Mouse (Mus musculus) gonadal fat pad, adult 2 months (tissue): ENCODE results near the gene Abi3. TPM values are rescaled to one million over a fixed set of nuclear protein-coding genes. Genes with fewer than 3 reads are reported as not detected.
"Not testable (repeated sequence)": the region's sequence is repeated elsewhere in the genome, so short reads cannot be mapped to it uniquely, and the experiment has no call there.

Experiments used
- DNase-seq: peaks from one replicate; pipeline ENCODE4 v3.0.0-alpha.2; 2012; ENCODE audit warnings: low read depth
- polyA plus RNA-seq: library from polyadenylated mRNA; depleted of rRNA; stranded (reverse); fragments of >200 nt; gene quantifications from 2 replicates; pipeline ENCODE4 v1.2.3, GENCODE M21; 2012; rRNA removed

Gene Abi3
- 12.4 and 17.7 TPM in 2 replicates for polyA plus RNA-seq

DNA sequence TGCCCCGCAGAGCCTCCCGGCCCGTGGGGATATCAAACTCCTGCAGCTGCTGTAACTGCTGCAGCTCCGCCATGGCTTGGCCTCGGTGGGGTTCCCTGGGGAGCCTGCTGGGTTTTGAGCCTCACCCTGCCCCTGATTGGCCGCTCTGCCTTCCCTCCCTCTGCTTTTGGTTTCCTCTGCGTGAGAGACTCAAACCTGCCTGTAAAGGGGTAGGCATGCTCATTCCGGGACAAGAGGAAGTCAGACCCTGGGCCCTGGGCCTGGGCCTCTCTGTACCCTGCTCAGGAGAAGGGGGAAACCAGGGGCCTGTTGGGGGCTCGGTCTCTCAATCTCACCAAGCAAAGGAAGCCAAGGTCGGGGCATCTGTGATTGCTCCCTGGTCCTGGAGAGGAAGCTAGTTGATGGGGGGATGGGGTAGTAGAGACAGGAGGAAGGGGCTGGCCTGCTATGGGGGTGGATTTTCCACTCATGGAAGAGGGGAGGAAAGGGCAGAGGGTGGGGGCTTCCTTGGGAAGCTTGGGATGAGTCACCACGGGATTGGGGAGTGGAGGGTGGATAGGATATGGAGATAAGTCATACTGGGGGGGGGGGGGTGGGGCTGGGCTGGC is at the start of gene Abi3:
Gene Abi3, minus strand, starts transcription at position 403 of the 608 bp plus-strand sequence.
- no peak for DNase-seq

GRCm38 (mm10) chr11:95890462-95891051 is 48.3 kb upstream of the Abi3 start:
- no peak for DNase-seq

DNA sequence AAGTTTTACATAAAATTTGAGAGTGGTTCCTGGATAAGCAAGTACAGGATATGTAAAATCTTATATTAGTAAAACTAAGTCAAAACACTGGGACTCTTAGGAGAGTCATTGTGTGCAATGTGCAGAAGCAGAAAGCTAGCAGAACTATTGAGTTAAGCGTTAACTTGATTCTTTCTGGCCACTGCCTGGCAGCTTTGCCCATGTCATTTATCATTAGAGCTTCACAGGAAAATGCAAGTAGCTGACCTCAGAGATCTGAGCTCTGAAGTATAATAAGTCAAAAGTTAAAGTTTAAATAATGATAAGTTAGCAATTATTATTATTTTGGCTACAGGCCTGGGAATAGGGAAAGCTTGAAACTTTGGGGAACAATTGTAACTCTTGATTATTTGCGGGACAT is 37.6 kb upstream of the Abi3 start:
- DNase-seq = not testable (repeated sequence)

DNA sequence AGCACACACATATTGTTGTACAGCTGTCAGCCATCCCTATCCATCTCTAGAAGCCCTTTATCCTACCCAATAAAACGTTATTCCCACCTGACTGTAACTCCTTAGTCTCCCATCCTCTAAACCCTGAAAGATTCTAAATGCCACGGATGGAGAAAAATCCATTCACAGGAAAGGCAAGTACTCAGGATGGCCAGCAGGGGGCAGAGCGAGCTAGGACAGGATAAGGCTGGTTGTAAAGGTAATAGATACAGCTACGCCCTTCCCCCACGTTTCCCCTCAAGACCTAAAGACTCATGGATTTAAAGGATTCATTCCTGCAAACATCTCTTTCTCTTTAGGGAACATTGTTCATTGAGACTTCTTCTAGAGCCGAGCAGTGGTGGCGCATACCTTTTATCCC is 34.0 kb upstream of the Abi3 start:
- no peak for DNase-seq

- DNase-seq = no peak
Observed at GRCm38 (mm10) chr11:95875804-95876203, 33.5 kb upstream of the Abi3 start.

- DNase-seq = no peak
Observed at GRCm38 (mm10) chr11:95869918-95870470, 27.7 kb upstream of the Abi3 start.

- no peak for DNase-seq
Observed at GRCm38 (mm10) chr11:95869442-95869841, 27.2 kb upstream of the Abi3 start.

DNA sequence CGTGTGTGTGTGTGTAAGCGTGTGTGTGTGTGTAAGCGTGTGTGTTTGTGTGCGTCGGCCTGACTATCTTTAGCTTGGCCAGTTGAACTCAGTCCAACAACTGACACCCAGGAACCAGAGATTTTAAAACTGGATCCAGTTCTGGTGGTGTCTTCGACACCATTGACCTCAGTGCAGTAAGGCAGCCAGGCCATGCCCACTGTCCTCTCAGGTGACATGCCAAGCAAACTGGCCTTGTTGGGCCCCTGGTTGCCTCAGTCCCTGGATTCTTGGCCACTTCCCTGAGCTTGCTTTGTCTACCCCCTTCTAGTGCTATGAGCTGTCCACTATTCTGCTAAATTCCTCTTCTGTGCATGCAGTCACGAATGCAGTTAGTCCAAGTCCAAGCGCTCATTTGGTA is 19.1 kb upstream of the Abi3 start:
- DNase-seq = no peak

GRCm38 (mm10) chr11:95860071-95860490 is 17.8 kb upstream of the Abi3 start:
- DNase-seq = no peak

GRCm38 (mm10) chr11:95859468-95859855 is 17.2 kb upstream of the Abi3 start:
- peak; percentile 14 for DNase-seq

DNA sequence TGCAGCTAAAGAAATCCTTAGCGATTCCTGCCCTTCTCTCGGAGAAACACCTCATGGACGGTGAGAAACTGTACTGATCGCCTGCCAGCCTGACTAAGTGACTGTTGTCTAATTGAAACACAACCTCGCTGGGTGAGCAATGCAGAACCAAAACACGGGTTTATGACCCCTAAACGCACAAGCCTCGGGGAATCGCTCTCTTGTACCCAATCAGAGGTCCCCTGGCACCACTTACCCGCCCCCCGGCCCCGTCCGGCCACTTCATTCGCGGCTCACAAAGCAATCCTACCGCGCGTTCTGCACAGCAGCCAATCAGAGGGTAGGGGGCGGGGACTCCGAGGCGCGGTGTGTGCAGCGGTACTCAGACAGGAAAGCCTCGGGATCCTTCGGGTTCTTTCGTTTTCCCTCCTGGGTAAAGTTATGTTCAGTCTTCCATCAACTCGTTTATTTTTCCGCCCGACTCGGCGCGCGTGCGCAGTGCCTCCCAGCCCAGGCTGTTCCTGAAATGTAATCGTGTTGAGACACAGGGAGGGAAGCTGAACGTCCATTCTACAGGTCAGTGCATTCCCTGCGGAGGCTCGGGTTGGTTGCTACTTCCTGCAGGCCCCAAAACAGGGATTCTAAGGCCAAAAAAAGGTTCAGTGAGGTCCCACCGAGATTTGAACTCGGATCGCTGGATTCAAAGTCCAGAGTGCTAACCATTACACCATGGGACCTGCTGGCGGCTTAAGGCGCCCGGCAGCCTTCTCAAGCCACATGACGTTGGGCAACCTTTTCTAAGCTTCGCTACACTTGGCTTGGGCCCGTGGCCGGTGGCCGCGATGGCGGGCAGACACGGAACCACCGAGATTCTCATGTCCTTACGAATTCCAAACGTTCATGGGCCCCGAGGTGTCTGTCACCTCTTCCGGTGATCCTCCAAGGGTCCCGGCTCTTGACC is 16.5 kb upstream of the Abi3 start:
- peak; percentile 80 for DNase-seq

DNA sequence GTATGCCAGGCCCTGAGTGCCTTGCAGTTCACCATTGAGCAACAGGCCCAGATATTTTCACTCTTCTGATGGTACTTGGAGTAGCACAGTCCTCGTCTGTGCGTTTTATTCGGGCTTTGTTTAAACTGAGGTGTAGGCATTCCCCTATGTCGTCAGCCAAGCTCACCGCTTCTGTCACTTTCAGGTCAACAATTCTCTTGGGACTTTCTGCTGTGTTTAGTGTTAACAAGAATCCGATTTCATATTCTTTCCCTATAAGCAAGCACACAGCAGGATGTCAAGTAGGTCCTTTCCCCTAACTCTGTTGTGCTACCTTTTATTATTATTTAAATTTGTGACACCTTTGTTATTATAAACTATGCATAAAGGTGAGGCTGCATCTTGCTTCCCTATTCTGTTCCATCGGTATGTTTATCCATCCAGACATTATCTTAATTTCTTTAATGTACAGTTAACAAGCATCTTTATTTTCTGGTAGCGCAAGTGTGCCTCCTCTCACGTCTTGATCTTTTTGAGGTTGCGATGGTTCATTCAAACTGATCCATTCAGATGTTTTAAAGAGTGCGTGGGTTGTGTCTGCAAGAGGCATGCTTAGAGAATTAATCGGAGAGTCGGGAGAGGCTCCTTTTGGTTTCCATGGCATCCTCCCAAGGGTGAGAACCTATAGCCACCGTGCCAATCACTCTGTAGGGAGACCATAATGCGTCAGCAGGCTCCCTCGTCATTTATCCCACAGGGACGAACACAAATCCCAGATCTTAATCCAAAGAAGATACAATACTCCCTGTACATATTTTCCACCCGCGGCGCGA is 15.6 kb upstream of the Abi3 start:
- DNase-seq = no peak

DNA sequence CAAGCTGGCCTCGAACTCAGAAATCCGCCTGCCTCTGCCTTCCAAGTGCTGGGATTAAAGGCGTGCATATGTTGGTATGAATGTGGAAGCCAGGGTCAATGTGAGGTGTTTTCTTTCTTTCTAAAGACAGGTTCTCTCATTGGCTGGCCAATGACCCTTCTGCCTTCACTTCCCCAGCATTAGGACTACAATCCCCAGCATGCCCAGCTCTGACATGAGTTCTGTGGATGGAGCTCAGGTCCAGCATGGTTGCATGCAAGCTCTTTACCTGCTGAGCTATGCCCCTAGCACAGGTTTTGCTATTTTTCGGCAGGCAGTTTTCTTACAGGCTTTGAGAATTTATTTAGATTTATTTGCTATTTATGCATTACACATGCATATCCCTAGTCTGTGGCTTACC is 15.0 kb upstream of the Abi3 start:
- no peak for DNase-seq

- DNase-seq = no peak
Observed at GRCm38 (mm10) chr11:95853684-95854083, 11.4 kb upstream of the Abi3 start.

DNA sequence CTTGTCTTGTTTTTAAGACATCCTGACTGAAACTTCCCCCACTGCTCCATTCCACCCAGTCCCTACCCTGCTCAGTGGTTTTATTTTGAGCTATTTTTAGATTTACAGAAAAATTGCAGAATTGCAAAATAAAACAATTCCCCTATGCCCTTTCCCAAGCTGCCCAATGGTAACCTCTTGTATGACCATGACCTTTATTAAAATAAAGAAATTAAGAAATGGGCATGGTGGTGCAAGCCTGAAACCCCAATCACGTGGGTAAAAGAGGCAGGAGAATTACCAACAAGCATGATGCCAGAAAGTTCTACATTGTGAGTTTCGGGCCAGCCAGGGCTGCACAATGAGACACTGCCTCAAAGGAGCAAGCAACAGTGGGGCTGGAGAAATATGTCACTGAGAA is 8.6 kb upstream of the Abi3 start:
- no peak for DNase-seq

DNA sequence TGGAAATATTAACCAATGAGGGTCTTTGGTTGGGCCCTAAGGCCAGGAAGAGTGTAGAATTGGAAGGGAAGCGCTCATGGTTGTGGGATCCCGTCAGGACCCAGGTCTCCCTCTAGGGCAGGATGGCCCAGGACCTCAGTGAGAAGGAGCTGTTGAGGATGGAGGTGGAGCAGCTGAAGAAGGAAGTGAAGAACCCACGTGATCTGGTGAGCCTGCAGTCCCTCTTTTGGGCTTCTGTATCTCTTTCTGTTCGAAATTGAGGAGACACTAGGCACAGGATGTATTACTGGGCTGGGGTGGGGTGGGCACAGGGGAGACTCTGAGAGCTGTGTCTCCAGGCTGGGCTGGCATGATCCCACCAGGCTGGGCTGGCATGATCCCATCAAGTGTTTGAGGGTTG is 2.7 kb upstream of the Abi3 start:
- DNase-seq = no peak

DNA sequence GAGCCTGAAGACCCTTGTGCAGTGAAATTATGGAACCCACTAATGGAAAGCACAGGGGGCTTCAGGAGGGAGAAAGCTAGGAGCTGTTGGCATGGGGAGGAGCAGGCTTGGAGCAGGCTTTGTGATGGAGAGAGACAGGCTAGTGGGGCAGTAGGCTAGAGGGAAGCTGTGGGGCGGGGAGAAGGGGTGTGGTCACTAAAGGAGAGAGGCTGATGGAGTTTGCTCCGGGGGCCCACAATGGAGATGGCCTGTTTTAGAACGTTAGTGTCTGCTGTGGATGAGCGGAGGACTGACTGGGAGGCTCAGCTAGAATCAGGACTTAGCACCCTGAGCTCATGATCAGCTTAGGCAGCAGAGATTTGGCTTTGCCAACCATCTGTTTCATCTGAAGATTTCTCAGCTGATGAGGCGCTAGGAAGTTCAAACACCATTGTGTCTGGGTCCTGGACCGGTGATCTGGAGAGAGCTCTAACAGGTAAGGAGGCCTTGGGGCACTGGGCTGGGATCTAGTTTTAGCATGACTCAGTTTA is 1.2 kb upstream of the Abi3 start:
- no peak for DNase-seq

GRCm38 (mm10) chr11:95842953-95843352 is 677 bp upstream of the Abi3 start:
- no peak for DNase-seq

DNA sequence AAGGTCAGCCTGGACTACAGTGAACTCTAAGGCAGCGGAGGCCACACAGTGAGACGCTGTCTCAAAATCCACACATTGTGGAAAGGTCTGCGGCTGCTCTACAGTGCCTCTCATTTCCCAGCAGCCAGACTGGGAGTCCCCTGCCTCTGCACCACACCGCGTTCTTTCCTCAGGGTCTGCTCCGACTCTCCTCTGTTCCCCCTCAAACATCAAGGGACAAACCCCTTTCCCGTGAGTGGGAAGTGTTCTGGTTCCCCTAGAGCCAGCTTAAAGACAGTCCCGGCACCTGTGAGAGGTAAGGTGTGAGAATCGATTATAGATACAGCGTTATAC is 812 bp downstream of the Abi3 start:
- no peak for DNase-seq

- no peak for DNase-seq
Observed at GRCm38 (mm10) chr11:95840694-95841497, 1.4 kb downstream of the Abi3 start.
